ENCODE assay signal across 8 mouse cellular contexts in the genomic region with DNA sequence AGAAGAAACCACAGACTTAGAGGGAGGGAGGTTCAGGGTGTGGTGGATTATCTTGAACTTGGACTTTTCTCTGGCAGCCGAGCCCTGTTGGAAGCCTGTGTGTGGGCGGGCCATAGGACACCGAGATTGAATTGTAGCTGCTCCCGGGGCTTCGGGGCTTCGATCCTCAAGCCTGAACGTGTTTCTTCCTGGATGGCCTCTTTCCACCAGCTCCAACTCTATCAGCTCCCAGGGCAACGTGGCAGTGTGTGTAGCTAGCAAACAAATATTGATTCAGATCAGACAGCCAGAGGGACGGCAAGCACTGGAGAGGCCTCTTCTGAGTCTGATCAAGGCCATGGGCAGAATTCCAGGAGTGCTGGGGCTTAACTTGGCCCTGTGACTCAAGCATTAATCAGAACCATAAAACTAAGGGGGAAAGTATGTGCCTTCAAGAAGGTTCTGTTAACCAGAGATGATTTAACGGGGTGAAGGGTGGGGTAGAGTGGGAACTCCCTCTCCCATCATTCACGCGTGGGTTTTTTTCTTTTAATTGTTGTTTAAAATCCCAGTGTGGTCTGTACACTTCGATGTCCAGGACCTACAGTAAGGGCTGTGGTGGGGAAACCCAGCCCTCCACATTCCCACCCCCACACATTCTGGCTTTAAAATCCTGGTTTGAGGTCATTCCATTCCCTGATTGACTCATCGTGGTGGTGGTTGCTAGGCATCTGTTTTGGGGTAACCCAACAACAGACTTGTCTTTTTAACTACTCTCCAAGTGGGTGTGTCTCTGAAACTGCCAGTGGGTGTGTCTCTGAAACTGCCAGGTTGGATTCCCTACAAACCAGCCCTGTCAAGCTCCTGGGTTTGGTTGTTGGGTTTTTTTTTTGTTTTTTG. TPM values are rescaled to one million over a fixed set of nuclear protein-coding genes. Genes with fewer than 3 reads are reported as not detected.
A peak's percentile ranks its signal among the peaks of the same experiment; 100 is the strongest.
DNase-seq lines count a peak whose midpoint lies in the region; ATAC-seq lines count a peak whose summit lies in the region.

No protein-coding gene starts in this region.

- H3K4me3 ChIP-seq in forebrain, embryonic 10.5 days, result no peak overlapping the region
- H3K4me3 ChIP-seq in forebrain, embryonic 11.5 days (ENCODE audit: low read depth, low read length), result no peak overlapping the region
- peak overlapping the region; percentile 28 for H3K4me3 ChIP-seq in embryonic facial prominence, embryonic 13.5 days
- no peak overlapping the region for H3K4me3 ChIP-seq in midbrain, embryonic 16.5 days (ENCODE audit: low read depth, low read length)

- H3K27me3 ChIP-seq in forebrain, embryonic 10.5 days (ENCODE audit: poor library complexity, severe bottlenecking), result peaks cover 41% of the 10 kb centered on the region
- H3K27me3 ChIP-seq in forebrain, embryonic 11.5 days (ENCODE audit: control insufficient read depth, insufficient read depth, low read length), result peaks cover 18% of the 10 kb centered on the region
- no peaks in the 10 kb centered on the region for H3K27me3 ChIP-seq in embryonic facial prominence, embryonic 13.5 days
- H3K27me3 ChIP-seq in midbrain, embryonic 16.5 days (ENCODE audit: control insufficient read depth, insufficient read depth, low read depth, low read length), result peaks cover 15% of the 10 kb centered on the region

- 73% methylated on average over 14 of the region's 14 CpGs for WGBS in forebrain, embryonic 10.5 days
- WGBS in forebrain, embryonic 11.5 days, result 75% methylated on average over 14 of the region's 14 CpGs
- WGBS in embryonic facial prominence, embryonic 13.5 days, result 11% methylated on average over 14 of the region's 14 CpGs
- WGBS in large intestine, adult 2 months, result 5% methylated on average over 14 of the region's 14 CpGs
- 64% methylated on average over 14 of the region's 14 CpGs for WGBS in midbrain, embryonic 16.5 days

- no peak for ATAC-seq in forebrain, embryonic 11.5 days (replicated peaks; ENCODE audit: low FRiP score)
- peak; percentile 45 for ATAC-seq in embryonic facial prominence, embryonic 13.5 days (ENCODE audit: insufficient number of reproducible peaks, insufficient read depth, low FRiP score, low TSS enrichment, low read depth)
- no peak for ATAC-seq in midbrain, embryonic 16.5 days

- H3K27ac ChIP-seq in forebrain, embryonic 10.5 days, result peak overlapping the region; percentile 58; the same call in 1 of the 2 replicates
- no peak overlapping the region for H3K27ac ChIP-seq in forebrain, embryonic 11.5 days (ENCODE audit: low read depth, low read length)
- peak overlapping the region; percentile 99 for H3K27ac ChIP-seq in embryonic facial prominence, embryonic 13.5 days
- H3K27ac ChIP-seq in midbrain, embryonic 16.5 days (ENCODE audit: low read length), result peak overlapping the region; percentile 22; the same call in 1 of the 2 replicates

- no peaks in the 10 kb centered on the region for H3K9me3 ChIP-seq in forebrain, embryonic 10.5 days
- no peaks in the 10 kb centered on the region for H3K9me3 ChIP-seq in forebrain, embryonic 11.5 days (ENCODE audit: control insufficient read depth, low read length)
- no peaks in the 10 kb centered on the region for H3K9me3 ChIP-seq in embryonic facial prominence, embryonic 13.5 days
- no peaks in the 10 kb centered on the region for H3K9me3 ChIP-seq in midbrain, embryonic 16.5 days (replicated peaks; ENCODE audit: control insufficient read depth, low read length, poor library complexity, severe bottlenecking)

- H3K9ac ChIP-seq in forebrain, embryonic 11.5 days (ENCODE audit: low read length), result no peak overlapping the region
- H3K9ac ChIP-seq in embryonic facial prominence, embryonic 13.5 days, result 0 out of 2 replicates have a peak overlapping the region, but pooled peaks have one; percentile 52
- no peak overlapping the region for H3K9ac ChIP-seq in midbrain, embryonic 16.5 days (ENCODE audit: low read depth, low read length)

- DNase-seq in forebrain, embryonic 10.5 days (ENCODE audit: extremely low spot score, low spot score), result no peak
- DNase-seq in forebrain, embryonic 11.5 days (ENCODE audit: low spot score), result no peak
- peak; percentile 81 to 83 for DNase-seq in heart, postnatal 10 days
- DNase-seq in large intestine, adult 2 months (ENCODE audit: low read depth, low spot score), result peak; percentile 96
- DNase-seq in spleen, postnatal 4 days (ENCODE audit: low spot score in 2 of 2), result no peak
- DNase-seq in cerebellum, adult 9-10 months, result no peak

- peaks cover 43% of the 10 kb centered on the region for H3K4me1 ChIP-seq in forebrain, embryonic 10.5 days
- peaks cover 8% of the 10 kb centered on the region; the same call in 1 of the 2 replicates for H3K4me1 ChIP-seq in forebrain, embryonic 11.5 days (replicated peaks; ENCODE audit: control insufficient read depth, insufficient read depth, low read length)
- peaks cover 81% of the 10 kb centered on the region for H3K4me1 ChIP-seq in embryonic facial prominence, embryonic 13.5 days
- peaks cover 18% of the 10 kb centered on the region for H3K4me1 ChIP-seq in midbrain, embryonic 16.5 days (ENCODE audit: control insufficient read depth, insufficient read depth, low read length)

- H3K4me2 ChIP-seq in forebrain, embryonic 11.5 days (ENCODE audit: low read depth, low read length, severe bottlenecking), result no peak overlapping the region
- peak overlapping the region; percentile 59 for H3K4me2 ChIP-seq in embryonic facial prominence, embryonic 13.5 days
- no peak overlapping the region for H3K4me2 ChIP-seq in midbrain, embryonic 16.5 days (ENCODE audit: low read length)

- H3K36me3 ChIP-seq in forebrain, embryonic 10.5 days (replicated peaks), result no peaks in the 10 kb centered on the region
- no peaks in the 10 kb centered on the region for H3K36me3 ChIP-seq in forebrain, embryonic 11.5 days (ENCODE audit: control insufficient read depth, insufficient read depth, low read length)
- H3K36me3 ChIP-seq in embryonic facial prominence, embryonic 13.5 days, result peaks cover 35% of the 10 kb centered on the region
- no peaks in the 10 kb centered on the region for H3K36me3 ChIP-seq in midbrain, embryonic 16.5 days (ENCODE audit: control insufficient read depth, insufficient read depth, low read length)

- intact Hi-C loops in heart, postnatal 10 days (cut with DNase I), result loop anchor here (2.0 kb wide), 1 partner anchor 15 kb away; no protein-coding TSS in a partner anchor

RNA-seq across cellular contexts. Expression of a gene that starts 4.6 kb away (rescaled TPM):
- 91.9 and 100 TPM in 2 replicates for polyA plus RNA-seq in forebrain, embryonic 10.5 days (2016; fragmentation: Nextera tagmentation; extraction: Ambion mirVana)
- polyA plus RNA-seq in forebrain, embryonic 11.5 days (2014; fragmentation: Nextera tagmentation; extraction: Ambion mirVana), result 154 and 183 TPM in 2 replicates
- polyA plus RNA-seq in embryonic facial prominence, embryonic 13.5 days (2015; fragmentation: Nextera tagmentation; extraction: Ambion mirVana), result 1,084 and 1,195 TPM in 2 replicates
- total RNA-seq in heart, postnatal 10 days (2021), result 100 to 1,000 TPM; 207 to 221 TPM
- 898 and 1,061 TPM in 2 replicates for polyA plus RNA-seq in large intestine, adult 2 months (2012; rRNA removed)
- polyA plus RNA-seq in midbrain, embryonic 16.5 days (2015; fragmentation: Nextera tagmentation; extraction: Ambion mirVana), result 95.3 and 96.4 TPM in 2 replicates

Comparison
In these comparisons a context has a peak if more than half of its experiments do, and no peak if none do; other contexts are left out.
1. DNase-seq: peak in heart, postnatal 10 days (2 of 2) and large intestine, adult 2 months (single experiment); none in forebrain, embryonic 10.5 days (single experiment), forebrain, embryonic 11.5 days (single experiment), spleen, postnatal 4 days (0 of 2) and cerebellum, adult 9-10 months (single experiment).